Mouse (Mus musculus) ES-E14 (cell line): ENCODE results near the gene Gpr132. TPM values are rescaled to one million over a fixed set of nuclear protein-coding genes. Genes with fewer than 3 reads are reported as not detected.

Experiments used
- DNase-seq: peaks from one replicate; pipeline ENCODE4 v3.0.0-alpha.2; 2013; ENCODE audit warnings: low read depth, low spot score
- H3K27ac ChIP-seq: 2 replicates; pipeline ENCODE4 v1.5.1; 2012; ENCODE audit warnings: low read depth, mild to moderate bottlenecking, low read length, moderate library complexity, mixed read lengths; ENCODE audit not compliant: poor library complexity, insufficient read depth, severe bottlenecking
- H3K36me3 ChIP-seq: 2 replicates; pipeline ENCODE4 v1.6.1; 2012; ENCODE audit warnings: mild to moderate bottlenecking, low read length, moderate library complexity, mixed read lengths; ENCODE audit not compliant: control insufficient read depth, poor library complexity, insufficient read depth, severe bottlenecking
- H3K4me1 ChIP-seq, 2 experiments: fragments of 150-350 bp in 1 of 2; sonication (generic) in 1 of 2; 2 replicates each; pipeline ENCODE4 v1.6.1; 2012; ENCODE audit warnings: low read length in 2 of 2, mild to moderate bottlenecking in 1 of 2, mixed read lengths in 1 of 2; ENCODE audit not compliant: control insufficient read depth in 2 of 2, insufficient read depth in 2 of 2, poor library complexity in 1 of 2
- H3K4me3 ChIP-seq, 2 experiments: fragments of 150-350 bp in 1 of 2; sonication (generic) in 1 of 2; 2 replicates each; pipeline ENCODE4 v1.5.1; 2012; ENCODE audit warnings: low read length in 2 of 2, low read depth in 1 of 2, mild to moderate bottlenecking in 1 of 2, mixed read lengths in 1 of 2; ENCODE audit not compliant: insufficient read depth in 1 of 2, poor library complexity in 1 of 2, severe bottlenecking in 1 of 2
- H3K9ac ChIP-seq: 2 replicates; pipeline ENCODE4 v1.6.1; 2012; ENCODE audit warnings: low read depth, mild to moderate bottlenecking, low read length, mixed read lengths; ENCODE audit not compliant: poor library complexity, insufficient read depth, severe bottlenecking
- H3K9me3 ChIP-seq: fragments of 150-350 bp; sonication (generic); 2 replicates; pipeline ENCODE4 v1.6.1; 2012; ENCODE audit warnings: low read depth, mild to moderate bottlenecking, low read length; ENCODE audit not compliant: control insufficient read depth, insufficient read depth
- CHD2 ChIP-seq: IDR thresholded peaks from 2 replicates; pipeline ENCODE4 v1.6.1; 2014; ENCODE audit warnings: mild to moderate bottlenecking, low read depth, low read length, inconsistent platforms
- HCFC1 ChIP-seq: IDR thresholded peaks from 2 replicates; pipeline ENCODE4 v1.6.1; 2012; ENCODE audit warnings: low read length, inconsistent platforms, borderline replicate concordance; ENCODE audit not compliant: insufficient read depth
- MAFK ChIP-seq: IDR thresholded peaks from 2 replicates; pipeline ENCODE4 v1.6.1; 2014; ENCODE audit warnings: mild to moderate bottlenecking, low read depth, low read length, inconsistent platforms; ENCODE audit not compliant: insufficient read depth
- ZC3H11A ChIP-seq: IDR thresholded peaks from 2 replicates; pipeline ENCODE4 v1.6.1; 2012; ENCODE audit warnings: low read depth, mild to moderate bottlenecking, inconsistent platforms, low read length, borderline replicate concordance
- ZNF384 ChIP-seq: IDR thresholded peaks from 2 replicates; pipeline ENCODE4 v1.6.1; 2012; ENCODE audit warnings: low read depth, low read length, inconsistent platforms
- in situ Hi-C, 2 experiments: fragments of 600-800 bp; cut with MboI; formaldehyde crosslinking; loops; one replicate each; pipeline ENCODE4 v1.15.1; 2025; ENCODE audit warnings: low sequenced_read_pairs in 2 of 2, inconsistent platforms in 1 of 2; ENCODE audit not compliant: unreplicated experiment in 2 of 2
- total RNA-seq: library from RNA; depleted of rRNA; stranded (reverse); fragments of 300-350 nt; gene quantifications from 2 replicates; pipeline ENCODE4 v1.2.3, GENCODE M21; 2012

The Gpr132 gene
- total RNA-seq, 1 experiment = 0.36 TPM

- Histone ChIP-seq H3K4me3 (peak within 1 kb of the TSS; percentile 59 to 67), H3K9ac (peak within 1 kb of the TSS; percentile 51), H3K36me3 (no peaks in the 10 kb centered on the region), H3K9me3 (no peaks in the 10 kb centered on the region), H3K27ac (no peak within 1 kb of the TSS), H3K4me1 (peaks cover 0 to 8% of the 10 kb centered on the region in 2 experiments; a peak in 2 of 4 replicates)
- peak; percentile 81 for DNase-seq
- TF ChIP-seq CHD2 (peak; percentile 91), HCFC1 (peak; percentile 57; the same call in 1 of the 2 replicates), MAFK (no peak)
- in situ Hi-C loops = no loop called here
These were observed 59.3 kb downstream of the Gpr132 start, which contains the start of gene Clba1 for GRCm38 (mm10) chr12:112808587-112809364. Clba1 (plus strand) TSS chr12:112808937.

GRCm38 (mm10) chr12:112808212-112808586 is 59.8 kb downstream of the Gpr132 start:
- H3K36me3 ChIP-seq = no peaks in the 10 kb centered on the region
- peak overlapping the region; percentile 59 to 67; a peak in 3 of 4 replicates for H3K4me3 ChIP-seq
- H3K27ac ChIP-seq = no peak overlapping the region
- no peaks in the 10 kb centered on the region for H3K9me3 ChIP-seq
- H3K4me1 ChIP-seq = peaks cover 0 to 8% of the 10 kb centered on the region in 2 experiments; a peak in 2 of 4 replicates
- H3K9ac ChIP-seq = no peak overlapping the region
- in situ Hi-C loops = no loop called here
- DNase-seq = no peak
- no peak for TF ChIP-seq ZC3H11A
- TF ChIP-seq ZNF384 = no peak
- no peak for TF ChIP-seq HCFC1
- no peak for TF ChIP-seq MAFK
- no peak for TF ChIP-seq CHD2

GRCm38 (mm10) chr12:112807796-112808195 is 60.2 kb downstream of the Gpr132 start:
- Histone ChIP-seq H3K4me1 (peaks cover 0 to 8% of the 10 kb centered on the region in 2 experiments; a peak in 2 of 4 replicates), H3K9ac (no peak overlapping the region), H3K4me3 (no peak overlapping the region), H3K27ac (no peak overlapping the region), H3K9me3 (no peaks in the 10 kb centered on the region), H3K36me3 (no peaks in the 10 kb centered on the region)
- no peak for TF ChIP-seq MAFK
- TF ChIP-seq CHD2 = no peak
- TF ChIP-seq HCFC1 = no peak
- TF ChIP-seq ZNF384 = no peak
- no peak for TF ChIP-seq ZC3H11A
- in situ Hi-C loops = no loop called here
- no peak for DNase-seq

GRCm38 (mm10) chr12:112806044-112806443 is 62.0 kb downstream of the Gpr132 start:
- H3K27ac ChIP-seq = no peak overlapping the region
- H3K9ac ChIP-seq = no peak overlapping the region
- no peaks in the 10 kb centered on the region for H3K36me3 ChIP-seq
- in situ Hi-C loops = no loop called here
- no peak for TF ChIP-seq ZNF384
- no peak for TF ChIP-seq ZC3H11A
- no peak for TF ChIP-seq MAFK
- no peak for TF ChIP-seq CHD2
- no peak for TF ChIP-seq HCFC1
- DNase-seq = no peak
- H3K4me3 ChIP-seq = no peak overlapping the region
- no peaks in the 10 kb centered on the region for H3K9me3 ChIP-seq
- H3K4me1 ChIP-seq = peaks cover 0 to 11% of the 10 kb centered on the region in 2 experiments; a peak in 2 of 4 replicates

GRCm38 (mm10) chr12:112804046-112804445 is 64.0 kb downstream of the Gpr132 start:
- Histone ChIP-seq H3K4me1 (peaks cover 0 to 12% of the 10 kb centered on the region in 2 experiments; a peak in 3 of 4 replicates), H3K36me3 (no peaks in the 10 kb centered on the region), H3K9me3 (no peaks in the 10 kb centered on the region), H3K4me3 (no peak overlapping the region), H3K9ac (no peak overlapping the region), H3K27ac (no peak overlapping the region)
- in situ Hi-C loops = no loop called here
- TF ChIP-seq ZC3H11A (no peak), ZNF384 (no peak), MAFK (no peak), HCFC1 (no peak), CHD2 (no peak)
- DNase-seq = no peak
